Mouse (Mus musculus) ovary, postnatal 10 days (tissue): Measurements from ENCODE around the gene Atg14.
A peak's percentile ranks its signal among the peaks of the same experiment; 100 is the strongest.
"Not testable (repeated sequence)": the region's sequence is repeated elsewhere in the genome, so short reads cannot be mapped to it uniquely, and the experiment has no call there.

Experiments used
- DNase-seq: peaks from one replicate; pipeline ENCODE4 v3.0.0; 2022; ENCODE audit warnings: low spot score

Gene Atg14

DNA sequence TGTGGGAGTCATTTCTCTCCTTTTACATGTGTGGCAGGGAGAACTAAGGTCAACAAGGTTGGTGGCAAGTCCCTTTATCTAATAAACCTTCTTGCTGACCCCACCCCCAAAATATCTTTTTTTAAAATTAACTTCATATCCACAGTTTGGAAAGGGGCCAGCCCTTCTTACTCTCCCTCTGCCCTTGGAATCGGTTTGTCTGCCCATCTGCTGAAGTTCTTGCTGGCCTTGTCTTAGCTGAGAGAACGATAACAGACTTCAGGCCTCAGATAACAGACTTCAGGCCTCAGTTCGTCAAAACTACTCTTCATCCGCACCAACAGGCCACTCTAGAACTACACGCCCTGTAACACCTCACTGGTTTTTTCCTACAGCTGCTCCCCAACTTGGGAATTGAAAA is 26.2 kb downstream of the Atg14 start:
- no peak for DNase-seq

DNA sequence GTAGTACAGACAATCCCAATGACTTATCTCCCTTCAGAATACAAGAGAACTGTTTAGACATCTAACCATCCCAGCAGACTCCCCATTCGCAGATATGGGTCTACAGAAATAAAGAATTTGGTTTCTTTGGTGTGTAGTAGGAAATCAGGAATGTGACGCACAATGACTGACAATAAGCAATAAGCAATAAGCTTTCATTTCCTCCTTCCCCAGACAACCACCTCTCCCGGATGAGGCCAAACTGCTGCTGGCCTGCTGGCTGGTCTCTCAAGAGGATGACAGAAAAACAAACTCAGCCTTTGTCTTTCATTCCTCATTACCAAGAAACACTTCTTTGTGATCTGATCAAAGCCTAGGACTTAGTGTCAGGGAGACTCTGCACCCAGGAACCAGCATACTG is 28.2 kb downstream of the Atg14 start:
- no peak for DNase-seq

DNA sequence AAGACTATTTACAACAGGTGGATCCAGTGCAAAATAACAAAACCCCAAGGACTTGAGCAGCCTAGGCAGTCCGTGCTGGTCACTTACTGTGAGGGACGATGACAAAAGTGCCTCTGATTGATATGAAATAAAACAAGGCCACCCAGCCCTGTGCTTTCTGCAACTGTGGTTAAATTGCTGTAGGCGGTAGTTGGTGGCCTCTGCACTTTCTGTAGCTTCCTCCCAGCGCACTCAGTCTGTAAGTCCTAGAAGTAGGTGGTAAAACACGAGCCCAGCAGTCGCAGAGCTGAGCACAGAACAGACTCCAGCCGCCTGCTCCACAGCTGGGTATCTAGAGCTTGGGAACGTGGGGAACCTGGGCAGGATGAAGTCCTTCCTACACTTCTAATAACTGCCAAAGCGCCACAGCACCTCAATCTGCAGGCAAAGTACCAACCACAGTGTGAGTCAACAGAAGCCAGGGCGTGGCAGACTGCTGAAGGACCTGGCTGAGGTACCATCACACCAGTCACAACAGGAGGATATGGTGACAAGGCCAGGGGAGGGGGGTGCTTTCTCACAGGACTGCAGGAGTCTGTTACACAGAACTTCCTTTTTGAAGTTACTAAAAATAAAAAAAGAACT is 29.0 kb downstream of the Atg14 start:
- no peak for DNase-seq

DNA sequence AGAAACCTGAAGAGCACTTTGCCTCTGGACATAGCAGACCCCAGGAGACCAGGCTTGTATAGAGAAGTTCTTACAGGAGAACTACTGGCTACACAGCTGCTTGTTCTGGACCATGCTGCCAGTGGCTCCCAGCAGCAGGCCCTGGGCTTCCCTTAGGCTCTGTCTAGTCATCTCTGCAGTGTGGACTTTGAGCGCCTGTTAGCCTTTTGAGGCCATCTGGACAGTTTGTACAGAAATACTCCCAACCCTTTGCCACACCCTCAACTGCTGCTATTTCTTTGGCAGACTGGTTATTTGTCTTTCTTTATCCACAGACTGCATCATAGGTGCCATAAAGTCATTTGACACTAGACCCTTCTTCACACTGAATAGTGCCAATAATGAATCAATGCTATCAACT is 35.4 kb downstream of the Atg14 start:
- DNase-seq, result no peak

DNA sequence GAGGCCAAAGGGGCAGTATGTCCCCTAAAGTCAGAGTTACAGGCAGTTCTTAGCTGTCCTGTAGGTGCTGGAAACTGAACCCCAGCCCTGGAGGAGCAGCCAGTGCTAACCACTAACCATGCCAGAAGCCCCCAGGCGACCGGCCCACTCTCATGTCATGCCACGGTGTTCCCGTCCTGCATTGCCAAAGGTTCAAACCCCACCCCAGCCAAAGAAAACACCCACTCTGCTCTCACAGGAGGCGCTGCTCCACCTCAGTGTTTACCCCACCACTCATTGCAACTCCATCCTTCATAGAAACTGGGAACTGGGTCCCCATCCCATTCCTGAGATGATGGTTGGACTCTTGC is 36.3 kb downstream of the Atg14 start:
- no peak for DNase-seq

DNA sequence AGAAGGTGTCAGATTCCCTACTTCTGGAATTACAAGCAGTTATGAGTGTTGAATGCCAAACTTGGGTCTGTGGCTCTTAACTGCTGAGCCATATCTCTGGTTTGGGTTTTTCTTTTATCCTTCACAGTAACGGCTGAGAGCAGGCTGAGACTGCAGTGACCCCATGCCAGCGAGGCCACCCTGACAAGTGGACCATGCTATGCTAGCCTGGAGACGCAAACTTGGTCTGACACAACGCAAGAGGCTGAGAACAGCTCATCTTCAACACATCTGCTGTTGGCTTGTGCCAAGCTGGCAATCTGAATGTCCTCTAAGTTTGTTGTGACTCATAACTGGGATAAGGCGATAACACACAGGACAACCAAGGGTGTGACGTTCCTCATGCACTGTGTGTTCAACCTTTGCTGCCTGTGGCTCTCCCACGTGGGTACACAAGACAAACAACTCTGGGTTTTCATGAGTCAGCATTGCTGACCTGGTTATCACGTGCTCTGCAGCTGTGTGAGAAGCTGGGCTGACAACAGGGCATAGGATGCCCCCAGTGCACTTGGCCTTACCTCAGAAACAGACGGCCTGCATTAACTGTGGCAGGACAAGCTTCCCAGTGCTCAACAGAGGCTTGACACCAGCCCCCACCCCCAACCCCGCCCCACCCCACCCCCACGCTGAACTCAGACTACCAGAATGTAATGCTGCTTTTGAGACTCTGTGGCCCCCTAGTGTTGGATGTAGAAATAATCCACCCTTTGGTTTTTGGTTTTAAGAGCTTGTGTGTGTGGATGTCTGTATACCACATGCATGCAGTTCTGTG is 36.9 kb downstream of the Atg14 start:
- peak; percentile 9 for DNase-seq

DNA sequence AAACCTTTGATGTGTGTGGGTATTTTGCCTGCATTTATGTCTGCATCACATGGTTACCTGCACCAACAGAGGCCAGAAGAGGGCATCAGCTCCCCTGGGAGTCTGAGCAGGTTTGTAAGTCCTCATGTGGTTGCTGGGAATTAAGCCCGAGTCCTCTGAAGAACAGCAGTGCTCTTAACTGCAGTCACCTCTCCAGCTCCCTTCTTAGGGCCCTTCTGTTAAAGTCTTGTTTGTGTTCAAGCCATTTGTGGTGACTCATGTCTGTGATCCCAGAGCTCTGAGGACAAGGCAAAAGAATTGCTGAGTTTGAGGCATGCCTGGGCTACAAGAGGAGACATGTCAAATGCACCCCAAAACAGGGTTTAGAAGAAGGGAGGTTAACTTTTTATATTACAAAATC is 38.0 kb downstream of the Atg14 start:
- no peak for DNase-seq

DNA sequence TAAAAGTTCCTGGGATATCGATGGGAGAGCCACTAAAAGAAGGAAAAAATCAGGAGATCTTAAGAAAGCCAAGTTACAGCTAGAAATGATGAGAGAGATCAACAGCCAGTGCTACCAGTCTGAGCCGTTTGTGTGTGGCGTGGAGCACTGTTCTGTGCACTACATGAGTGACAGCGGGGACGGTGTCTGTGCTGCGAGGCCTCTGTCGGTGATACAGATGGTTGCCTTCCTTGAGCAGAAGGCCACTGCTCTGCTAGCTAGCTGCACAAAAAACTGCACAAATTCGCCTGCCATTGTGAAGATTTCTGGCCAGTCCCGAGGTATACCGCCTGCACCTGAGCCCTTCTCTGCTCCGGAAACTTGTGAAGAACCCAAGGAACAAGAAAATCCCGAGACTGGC is 40.9 kb downstream of the Atg14 start:
- DNase-seq, result not testable (repeated sequence)

DNA sequence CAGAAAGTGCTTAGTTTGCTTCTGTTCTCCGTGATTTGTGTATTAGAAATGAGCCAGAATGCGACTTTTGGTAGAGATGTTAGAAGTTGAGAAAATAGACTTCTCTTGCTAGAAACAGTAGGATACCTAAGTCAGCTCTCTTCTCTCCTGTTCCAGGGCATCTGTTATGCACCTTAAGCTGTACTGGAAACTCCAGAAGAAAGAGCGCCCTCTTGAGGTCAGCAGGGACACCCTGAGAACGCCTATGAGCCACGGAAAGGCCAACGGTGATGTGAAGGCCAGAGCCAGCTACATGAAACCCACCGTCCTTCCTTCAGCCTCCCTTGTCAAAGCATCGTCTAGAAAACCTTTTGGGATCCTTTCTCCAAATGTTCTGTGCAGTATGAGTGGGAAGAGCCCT is 41.4 kb downstream of the Atg14 start:
- DNase-seq, result no peak

DNA sequence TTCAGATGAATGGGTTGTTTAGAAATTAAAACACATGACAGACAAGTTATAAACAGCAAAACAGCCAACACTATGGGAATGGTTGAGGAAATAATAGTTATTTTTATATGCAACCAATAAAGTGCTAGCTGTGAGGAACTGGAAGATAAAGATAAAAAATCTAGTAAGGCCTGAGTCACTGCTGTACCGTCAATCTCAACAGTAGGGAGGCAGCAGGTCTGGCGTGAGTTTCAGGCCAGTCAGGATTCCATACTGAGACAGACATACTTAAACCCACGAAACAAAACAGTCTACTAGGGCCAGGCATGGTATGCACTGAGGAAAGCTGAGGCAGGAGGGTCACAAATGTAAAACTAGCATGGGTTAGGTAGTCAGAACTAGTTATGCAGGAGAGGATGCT is 42.2 kb downstream of the Atg14 start:
- DNase-seq, result no peak

DNA sequence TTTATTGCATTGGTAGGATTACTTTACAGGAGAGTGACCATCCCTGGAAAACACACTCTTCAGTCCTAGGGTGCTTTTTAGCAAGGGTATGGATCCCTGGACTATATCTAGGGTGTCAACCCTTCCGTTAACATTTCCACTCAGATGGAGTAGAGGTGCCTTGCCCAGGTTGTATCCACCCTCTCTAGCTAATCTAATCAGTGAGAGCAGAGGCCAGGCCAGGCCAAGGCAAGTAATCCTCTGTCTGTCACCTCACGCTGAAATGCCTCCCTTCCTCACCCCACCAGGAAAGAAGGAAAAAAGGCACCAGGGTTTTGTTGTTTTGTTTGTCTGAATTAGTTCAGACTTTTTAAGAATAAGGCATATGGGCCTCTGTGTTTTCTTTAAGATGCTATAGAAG is 42.6 kb downstream of the Atg14 start:
- no peak for DNase-seq

DNA sequence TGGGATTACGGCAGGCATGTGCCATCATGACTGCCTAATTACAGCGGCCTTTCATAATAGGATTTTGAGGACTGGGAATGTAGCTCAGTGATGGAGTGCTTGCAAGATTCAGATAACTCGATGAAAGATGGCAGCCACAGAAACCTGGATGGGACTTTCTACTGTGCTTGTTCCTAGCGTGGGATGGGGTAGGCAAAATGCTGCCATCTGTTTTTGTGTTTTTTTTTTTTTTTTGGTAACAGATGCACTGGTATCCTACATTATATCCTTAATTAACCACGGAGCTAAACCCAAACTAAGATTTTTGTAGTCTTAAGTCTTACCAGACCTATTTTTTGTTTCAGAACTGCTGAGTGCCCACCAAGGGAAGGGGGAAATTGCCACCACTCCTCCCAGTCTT is 44.6 kb downstream of the Atg14 start:
- DNase-seq, result no peak

DNA sequence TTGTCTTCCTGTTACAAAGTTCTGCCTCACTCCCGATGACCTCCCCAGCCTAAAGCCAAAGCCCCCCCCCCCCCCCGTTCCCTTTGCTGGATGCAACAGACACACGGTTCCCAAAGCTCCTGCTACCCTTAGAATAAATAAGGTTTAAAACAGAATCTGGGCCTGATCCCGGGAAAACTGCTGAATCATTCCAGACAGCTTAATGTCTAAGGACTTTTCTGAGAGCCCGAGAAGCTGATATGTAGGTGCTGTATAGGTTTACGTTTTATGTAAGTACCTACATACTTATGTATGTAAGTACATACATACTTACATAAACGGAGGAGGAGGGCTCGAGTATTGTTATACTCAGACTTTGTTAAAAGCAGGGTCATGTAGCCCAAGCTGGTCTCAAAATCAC is 45.1 kb downstream of the Atg14 start:
- DNase-seq, result no peak

DNA sequence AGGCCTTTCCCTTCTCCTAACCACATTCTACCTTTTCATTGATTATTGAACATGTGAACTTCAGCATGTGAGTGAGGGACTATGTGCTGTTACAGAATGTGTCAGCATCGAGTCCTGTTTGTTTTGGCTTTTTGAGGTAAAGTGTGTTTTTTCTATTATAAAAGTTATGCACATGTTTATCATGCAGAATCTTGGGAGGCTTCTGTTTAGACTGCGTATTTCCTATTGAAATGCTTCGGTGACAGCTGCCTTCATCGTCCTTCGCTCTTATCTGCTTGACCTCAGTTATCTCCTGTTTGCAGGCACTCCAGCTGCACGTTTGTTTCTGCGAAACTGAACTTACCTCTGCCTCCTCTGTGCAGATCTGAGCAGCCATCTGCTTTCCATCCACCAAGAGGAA is 48.1 kb downstream of the Atg14 start:
- no peak for DNase-seq

DNA sequence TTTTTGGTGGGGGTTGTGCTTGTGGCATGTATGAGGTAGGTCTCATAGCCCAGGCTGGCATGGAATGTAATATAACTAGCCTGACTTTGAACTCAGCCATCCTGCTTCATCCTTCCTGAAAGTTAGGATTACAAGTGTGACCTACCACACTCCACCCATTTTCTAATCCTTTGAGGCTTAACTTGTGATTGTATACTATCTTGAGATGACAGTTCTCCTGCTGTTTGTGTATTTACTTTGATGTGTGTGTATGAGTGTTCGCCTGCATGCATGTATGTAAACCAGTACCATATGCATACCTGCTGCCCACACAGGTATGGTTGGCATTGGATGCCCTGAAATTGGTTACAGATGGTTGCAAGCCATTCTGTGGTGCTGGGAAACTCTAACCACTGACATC is 48.8 kb downstream of the Atg14 start:
- no peak for DNase-seq

DNA sequence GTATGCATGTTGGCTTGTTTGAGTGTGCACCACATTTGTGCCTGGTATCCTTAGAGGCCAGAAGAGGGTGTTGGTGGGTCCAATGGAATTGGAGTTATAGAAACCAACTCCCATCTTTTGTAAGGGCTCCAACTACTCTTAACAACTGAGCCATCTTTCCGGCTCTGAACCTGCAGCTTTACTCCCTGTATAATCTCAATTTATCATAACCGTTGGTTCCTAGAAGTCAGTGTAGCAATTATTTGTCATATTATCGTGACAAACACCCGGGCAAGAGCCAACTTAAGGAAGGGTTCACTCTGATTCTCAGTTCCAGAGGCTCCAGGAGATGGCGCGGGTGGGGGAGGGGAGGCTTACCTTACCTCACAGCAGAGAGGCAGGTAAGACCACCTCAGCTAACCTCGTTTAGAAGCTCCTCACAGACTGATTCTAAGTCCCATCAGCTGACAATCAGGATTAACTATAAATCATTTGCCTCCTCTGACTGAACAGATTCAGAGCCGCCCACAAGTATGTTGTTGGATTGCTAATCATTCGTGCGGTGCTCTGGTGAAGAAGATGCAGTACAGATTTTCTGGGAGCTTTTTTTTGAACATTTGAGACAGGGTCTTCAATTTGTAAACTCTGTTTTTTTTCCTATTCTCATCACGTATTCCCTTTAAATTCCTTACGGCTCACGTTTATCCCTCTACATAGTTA is 49.5 kb downstream of the Atg14 start:
- DNase-seq, result no peak

DNA sequence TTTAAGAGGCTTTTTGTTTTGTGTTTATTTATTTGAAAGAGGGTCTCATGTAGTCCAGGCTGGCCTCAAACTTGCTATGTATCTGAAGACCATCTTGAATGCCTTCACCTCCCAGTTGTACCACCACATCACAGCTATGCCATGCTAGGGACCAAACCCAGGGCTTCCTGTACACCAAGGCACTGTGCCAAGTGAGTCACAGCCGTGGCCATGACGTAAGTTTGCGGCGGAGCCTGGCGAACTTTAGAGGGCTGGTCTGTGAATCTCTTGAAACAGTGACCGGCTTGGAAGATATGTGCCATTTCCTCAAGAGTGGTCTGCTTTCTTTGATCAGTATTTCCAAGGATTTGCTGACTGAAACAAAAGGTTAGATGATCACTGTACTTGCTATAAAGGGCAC is 51.8 kb downstream of the Atg14 start:
- DNase-seq, result no peak

DNA sequence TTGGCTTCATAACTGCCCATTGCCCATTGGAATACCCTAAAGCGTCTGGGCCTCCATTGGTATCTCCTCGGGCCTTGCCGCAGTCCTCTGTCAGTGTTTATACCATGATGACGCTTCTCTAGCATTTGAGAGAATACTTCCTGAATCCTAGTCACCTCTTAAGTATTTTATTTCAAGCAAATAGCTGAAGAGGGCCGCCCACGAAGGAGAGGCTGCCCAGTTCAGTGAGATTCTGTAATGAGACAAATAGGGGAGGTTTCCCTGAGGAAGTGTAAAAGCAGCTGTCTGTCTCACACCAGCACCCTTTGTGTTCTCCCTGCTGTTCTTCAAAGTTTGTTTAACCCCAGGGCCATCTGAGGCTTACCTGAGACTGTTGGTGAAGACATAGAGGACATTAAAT is 53.7 kb downstream of the Atg14 start:
- no peak for DNase-seq

DNA sequence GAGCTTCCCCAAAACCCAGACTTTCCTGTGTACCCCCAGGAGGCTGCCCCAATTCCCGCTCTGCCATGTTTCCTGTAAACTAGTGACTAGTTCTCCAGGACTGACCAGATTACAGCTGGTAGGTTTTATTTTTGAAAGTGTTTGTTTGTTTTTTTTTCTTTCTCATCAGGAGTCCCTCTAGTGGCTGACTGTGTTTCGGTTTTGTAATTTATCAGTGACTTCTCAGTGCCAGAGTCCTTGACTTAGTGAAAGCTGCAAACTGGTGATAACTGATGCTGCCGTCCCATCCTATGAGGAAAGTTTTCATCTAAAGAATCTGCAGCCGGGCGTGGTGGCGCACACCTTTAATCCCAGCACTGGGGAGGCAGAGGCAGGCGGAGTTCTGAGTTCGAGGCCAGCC is 54.8 kb downstream of the Atg14 start:
- DNase-seq, result no peak

DNA sequence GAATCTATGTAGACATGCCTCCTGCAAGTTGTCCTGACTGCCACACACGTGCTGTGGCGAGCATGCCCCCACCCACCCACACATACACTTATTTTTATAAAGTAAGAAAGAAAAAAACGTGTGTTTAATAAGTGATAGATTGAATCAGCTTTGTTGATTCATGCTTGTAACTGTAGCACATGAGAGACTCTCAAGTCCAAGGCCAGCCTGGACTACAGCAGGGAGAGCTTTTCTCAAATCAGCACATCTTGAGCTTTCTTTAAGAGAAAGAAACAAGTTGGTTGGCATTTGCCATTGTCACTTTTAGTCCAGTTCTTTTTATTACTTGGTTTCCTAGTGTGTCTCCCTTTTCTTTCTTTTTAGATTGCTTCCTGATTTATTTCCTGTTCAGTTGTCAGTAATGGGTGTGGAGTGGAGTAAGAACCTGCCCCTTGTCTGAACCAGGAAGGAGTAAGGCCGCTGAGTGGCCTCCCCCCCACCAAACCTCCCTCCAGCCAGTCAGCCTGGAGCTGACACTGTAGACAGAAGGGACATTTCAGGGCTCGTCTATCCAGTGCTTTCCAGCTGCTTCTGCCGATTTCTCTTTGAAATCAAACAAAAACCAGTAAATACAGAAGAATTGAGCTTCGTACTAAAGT is 55.5 kb downstream of the Atg14 start:
- DNase-seq, result no peak

DNA sequence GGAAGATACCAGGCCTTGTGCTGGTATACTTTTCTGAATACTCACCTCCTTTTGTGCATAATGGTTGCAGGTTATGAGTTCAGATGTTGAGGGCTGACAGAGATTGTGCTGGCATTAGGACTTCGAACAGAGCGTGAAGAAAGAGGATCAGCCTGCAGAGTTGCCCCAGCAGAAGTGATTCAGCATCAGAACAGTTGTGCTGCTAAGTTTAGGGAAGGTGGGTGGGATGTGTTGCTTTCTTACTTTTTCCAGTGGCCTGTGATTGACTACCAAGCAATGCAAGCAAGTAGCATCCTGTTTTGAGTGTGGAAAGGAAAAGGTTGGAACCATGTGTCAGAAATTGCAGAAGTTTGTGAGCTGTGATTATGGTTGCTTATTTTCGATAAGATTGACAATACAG is 56.8 kb downstream of the Atg14 start:
- DNase-seq, result no peak

DNA sequence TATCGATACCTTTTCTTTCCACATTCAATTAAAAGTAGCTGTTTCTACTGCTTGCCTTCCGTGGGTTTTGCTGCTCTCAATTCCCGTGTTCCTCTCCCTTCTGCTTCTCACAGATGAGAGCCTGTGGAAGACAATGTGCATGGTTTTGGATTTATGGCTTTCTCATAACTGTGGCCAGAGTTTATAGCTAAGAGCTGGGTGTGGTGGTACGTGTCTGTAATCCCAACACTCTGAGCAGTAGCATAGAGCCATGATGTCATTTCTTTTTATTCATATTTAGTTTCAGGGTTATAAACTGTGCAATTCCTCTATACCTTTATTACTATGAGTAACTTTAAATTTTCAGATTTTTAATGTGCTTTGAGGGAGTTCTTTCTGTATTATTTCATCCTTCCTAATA is 60.2 kb downstream of the Atg14 start:
- DNase-seq, result no peak

DNA sequence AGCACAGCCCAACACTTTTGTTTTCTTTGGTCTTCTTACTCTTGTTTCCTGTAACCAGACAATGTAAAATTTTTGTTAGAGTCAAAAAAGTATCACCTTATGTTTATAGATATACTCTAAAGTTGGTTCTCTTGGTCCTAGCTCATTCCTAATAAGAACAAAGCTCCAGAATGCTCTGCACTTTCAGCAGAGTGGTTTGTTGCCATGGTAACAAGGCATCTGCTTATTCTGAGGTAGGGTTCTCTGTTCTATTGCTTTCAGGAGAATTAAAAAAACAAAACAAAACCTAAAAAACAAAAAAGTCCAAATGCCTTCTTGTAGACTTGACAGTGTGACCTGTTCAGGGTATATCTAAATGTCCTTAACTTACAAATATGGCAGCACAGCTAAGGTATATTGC is 62.4 kb downstream of the Atg14 start:
- DNase-seq, result no peak
